Mouse (Mus musculus): Measurements from ENCODE around the gene Scmh1.

DNA sequence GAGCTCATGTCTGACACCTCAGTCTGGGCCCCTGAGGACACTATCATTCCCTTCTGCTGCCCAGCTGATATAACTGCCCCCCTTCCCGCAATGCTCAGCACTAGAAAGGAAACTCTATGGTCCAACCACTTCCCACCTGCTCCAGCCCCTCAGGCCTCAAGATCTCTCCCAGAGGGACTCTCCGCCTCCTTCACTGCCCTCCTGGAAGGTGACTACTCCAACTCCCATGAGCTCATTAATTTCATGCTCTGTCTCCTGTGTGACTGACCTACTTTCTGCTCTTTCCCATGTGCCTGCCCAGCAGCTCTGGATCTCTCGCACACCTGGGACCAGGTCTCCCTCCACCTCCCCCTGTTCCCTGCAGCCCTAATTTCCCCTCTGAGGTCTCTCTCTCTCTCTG, 32.2 kb upstream of the Scmh1 start:
- TF ChIP-seq CTCF (IDR thresholded peaks at IDR 0.05; ENCODE audit: borderline replicate concordance, insufficient read depth, low read depth, low read length) (no peak), POLR2A (IDR thresholded peaks at IDR 0.05; ENCODE audit: borderline replicate concordance, insufficient read depth, low read length) (no peak)

Data from cerebellum, adult 2 months (tissue).